Mouse (Mus musculus) neutrophil, adult 5-6 weeks (primary cell): Measurements from ENCODE around the gene Gm49322. TPM values are rescaled to one million over a fixed set of nuclear protein-coding genes. Genes with fewer than 3 reads are reported as not detected.

Experiments
- total RNA-seq: library from RNA; stranded (forward); fragments of 200-1000 nt; gene quantifications from 2 replicates; pipeline ENCODE4 v1.2.3, GENCODE M21; 2017

Gene Gm49322
- total RNA-seq, 1 experiment from 2014 or later: 1.3 TPM

Other genes with a start within 250 kb of the Gm49322 start
- not detected in 2 replicates for gene Plk5, start 249.6 kb upstream of the Gm49322 start, total RNA-seq
- gene Mex3d, start 218.4 kb upstream of the Gm49322 start, total RNA-seq: 4.1 and 4.8 TPM in 2 replicates
- 26.9 and 27.0 TPM in 2 replicates for gene Mbd3, start 206.5 kb upstream of the Gm49322 start, total RNA-seq
- 35.4 and 38.2 TPM in 2 replicates for gene Uqcr11, start 199.2 kb upstream of the Gm49322 start, total RNA-seq
- gene Tcf3, start 172.4 kb upstream of the Gm49322 start, total RNA-seq: 81.3 and 86.5 TPM in 2 replicates
- not detected in 2 replicates for gene Onecut3, start 111.2 kb upstream of the Gm49322 start, total RNA-seq
- gene Atp8b3, start 66.9 kb upstream of the Gm49322 start, total RNA-seq: 0.12 and 0.23 TPM in 2 replicates
- gene Rexo1, start 44.5 kb upstream of the Gm49322 start, total RNA-seq: 29.3 and 35.4 TPM in 2 replicates
- gene Klf16, start 28.7 kb upstream of the Gm49322 start, total RNA-seq: 6.5 and 8.0 TPM in 2 replicates
- 26.4 and 33.0 TPM in 2 replicates for gene Abhd17a, start 15.7 kb upstream of the Gm49322 start, total RNA-seq
- 11.2 and 13.3 TPM in 2 replicates for gene Scamp4, start 3.1 kb upstream of the Gm49322 start, total RNA-seq
- not detected in 2 replicates for gene Adat3, start 3.1 kb upstream of the Gm49322 start, total RNA-seq
- gene Csnk1g2, start 16.8 kb downstream of the Gm49322 start, total RNA-seq: 216 and 221 TPM in 2 replicates
- gene Btbd2, start 51.0 kb downstream of the Gm49322 start, total RNA-seq: 21.4 and 22.8 TPM in 2 replicates
- gene Mknk2, start 72.1 kb downstream of the Gm49322 start, total RNA-seq: 105 and 113 TPM in 2 replicates
- gene Mob3a, start 96.0 kb downstream of the Gm49322 start, total RNA-seq: 171 and 197 TPM in 2 replicates
- 32.9 and 46.6 TPM in 2 replicates for gene Izumo4, start 96.2 kb downstream of the Gm49322 start, total RNA-seq
- gene Ap3d1, start 136.2 kb downstream of the Gm49322 start, total RNA-seq: 142 and 173 TPM in 2 replicates
- 18.0 and 21.4 TPM in 2 replicates for gene Dot1l, start 149.2 kb downstream of the Gm49322 start, total RNA-seq
- 15.5 and 20.4 TPM in 2 replicates for gene Sf3a2, start 192.2 kb downstream of the Gm49322 start, total RNA-seq
- gene Plekhj1, start 192.6 kb downstream of the Gm49322 start, total RNA-seq: 50.4 and 52.8 TPM in 2 replicates
- gene Amh, start 199.2 kb downstream of the Gm49322 start, total RNA-seq: 0.81 TPM in 1 of 2 replicates, not detected in the other
- gene Jsrp1, start 207.5 kb downstream of the Gm49322 start, total RNA-seq: not detected in 2 replicates
- 227 and 271 TPM in 2 replicates for gene Oaz1, start 220.6 kb downstream of the Gm49322 start, total RNA-seq
- gene Lingo3, start 238.0 kb downstream of the Gm49322 start, total RNA-seq: not detected in 2 replicates
- gene Lsm7, start 249.2 kb downstream of the Gm49322 start, total RNA-seq: 50.7 and 60.8 TPM in 2 replicates
- 13.3 and 20.7 TPM in 2 replicates for gene Sppl2b, start 249.3 kb downstream of the Gm49322 start, total RNA-seq